Mouse (Mus musculus) megakaryocyte, adult 5-6 weeks (primary cell): ENCODE data around the gene Gja3. TPM values are rescaled to one million over a fixed set of nuclear protein-coding genes. Genes with fewer than 3 reads are reported as not detected.

Source experiments
- ATAC-seq: 2 replicates; pipeline ENCODE4 v1.8.0; 2016; ENCODE audit warnings: mild to moderate bottlenecking, inconsistent platforms; ENCODE audit not compliant: poor library complexity, severe bottlenecking
- total RNA-seq, 2 experiments: library from RNA; stranded (forward) in 1 of 2; stranded (reverse) in 1 of 2; fragments of 153-499, 151-499 nt in 1 of 2; fragments of 221-1000, 200-1000 nt in 1 of 2; gene quantifications; 2 replicates each; pipeline versions ENCODE4 v1.2.3 to v1.2.4; 2015 to 2017

Gja3 gene
- not detected in 2 replicates for total RNA-seq (2015)
- not detected in 2 replicates for total RNA-seq (2017)

- no peak for ATAC-seq
These were observed at the start of gene Gja3 for GRCm38 (mm10) chr14:57057563-57058321. Gene Gja3, minus strand, starts transcription at chr14:57058100.

GRCm38 (mm10) chr14:57107091-57107490 is 49.2 kb upstream of the Gja3 start:
- ATAC-seq: no peak

GRCm38 (mm10) chr14:57105721-57106120 is 47.8 kb upstream of the Gja3 start:
- ATAC-seq: no peak

GRCm38 (mm10) chr14:57105111-57105510 is 47.2 kb upstream of the Gja3 start:
- ATAC-seq: no peak

GRCm38 (mm10) chr14:57104106-57105023 is 46.5 kb upstream of the Gja3 start, which contains the start of gene Gjb2:
Gene Gjb2, minus strand, starts transcription at chr14:57104702.
- ATAC-seq: no peak

GRCm38 (mm10) chr14:57103711-57104105 is 45.8 kb upstream of the Gja3 start:
- no peak for ATAC-seq

- ATAC-seq: no peak
These were observed 45.2 kb upstream of the Gja3 start for GRCm38 (mm10) chr14:57103121-57103520.

GRCm38 (mm10) chr14:57101623-57102022 is 43.7 kb upstream of the Gja3 start:
- no peak for ATAC-seq

- no peak for ATAC-seq
These were observed 38.0 kb upstream of the Gja3 start for GRCm38 (mm10) chr14:57095855-57096254.

- ATAC-seq: peak; percentile 62
These were observed 35.1 kb upstream of the Gja3 start for GRCm38 (mm10) chr14:57093029-57093428.

GRCm38 (mm10) chr14:57090001-57090400 is 32.1 kb upstream of the Gja3 start:
- ATAC-seq: no peak

GRCm38 (mm10) chr14:57089107-57089506 is 31.2 kb upstream of the Gja3 start:
- no peak for ATAC-seq

- no peak for ATAC-seq
These were observed 26.3 kb upstream of the Gja3 start for GRCm38 (mm10) chr14:57084180-57084668.

- ATAC-seq: no peak
These were observed 25.0 kb upstream of the Gja3 start for GRCm38 (mm10) chr14:57082863-57083262.

- no peak for ATAC-seq
These were observed 17.6 kb upstream of the Gja3 start for GRCm38 (mm10) chr14:57075537-57075936.

GRCm38 (mm10) chr14:57069906-57070305 is 12.0 kb upstream of the Gja3 start:
- 0 out of 2 replicates have a peak, but pooled peaks have one; percentile 54 for ATAC-seq

- no peak for ATAC-seq
These were observed 8.2 kb upstream of the Gja3 start for GRCm38 (mm10) chr14:57066053-57066452.

- peak; percentile 40 for ATAC-seq
These were observed 2.2 kb upstream of the Gja3 start for GRCm38 (mm10) chr14:57060052-57060451.

- no peak for ATAC-seq
These were observed 717 bp downstream of the Gja3 start for GRCm38 (mm10) chr14:57057204-57057562.

- ATAC-seq: no peak
These were observed 5.2 kb downstream of the Gja3 start for GRCm38 (mm10) chr14:57052713-57053112.

- no peak for ATAC-seq
These were observed 14.0 kb downstream of the Gja3 start for GRCm38 (mm10) chr14:57043863-57044262.

GRCm38 (mm10) chr14:57041439-57041838 is 16.5 kb downstream of the Gja3 start:
- no peak for ATAC-seq
